Mouse (Mus musculus): ENCODE data around the gene Mdfi. TPM values are rescaled to one million over a fixed set of nuclear protein-coding genes. Genes with fewer than 3 reads are reported as not detected.

The Mdfi gene
- polyA plus RNA-seq, 1 experiment from 2014 or later, result 39.0 TPM

DNA sequence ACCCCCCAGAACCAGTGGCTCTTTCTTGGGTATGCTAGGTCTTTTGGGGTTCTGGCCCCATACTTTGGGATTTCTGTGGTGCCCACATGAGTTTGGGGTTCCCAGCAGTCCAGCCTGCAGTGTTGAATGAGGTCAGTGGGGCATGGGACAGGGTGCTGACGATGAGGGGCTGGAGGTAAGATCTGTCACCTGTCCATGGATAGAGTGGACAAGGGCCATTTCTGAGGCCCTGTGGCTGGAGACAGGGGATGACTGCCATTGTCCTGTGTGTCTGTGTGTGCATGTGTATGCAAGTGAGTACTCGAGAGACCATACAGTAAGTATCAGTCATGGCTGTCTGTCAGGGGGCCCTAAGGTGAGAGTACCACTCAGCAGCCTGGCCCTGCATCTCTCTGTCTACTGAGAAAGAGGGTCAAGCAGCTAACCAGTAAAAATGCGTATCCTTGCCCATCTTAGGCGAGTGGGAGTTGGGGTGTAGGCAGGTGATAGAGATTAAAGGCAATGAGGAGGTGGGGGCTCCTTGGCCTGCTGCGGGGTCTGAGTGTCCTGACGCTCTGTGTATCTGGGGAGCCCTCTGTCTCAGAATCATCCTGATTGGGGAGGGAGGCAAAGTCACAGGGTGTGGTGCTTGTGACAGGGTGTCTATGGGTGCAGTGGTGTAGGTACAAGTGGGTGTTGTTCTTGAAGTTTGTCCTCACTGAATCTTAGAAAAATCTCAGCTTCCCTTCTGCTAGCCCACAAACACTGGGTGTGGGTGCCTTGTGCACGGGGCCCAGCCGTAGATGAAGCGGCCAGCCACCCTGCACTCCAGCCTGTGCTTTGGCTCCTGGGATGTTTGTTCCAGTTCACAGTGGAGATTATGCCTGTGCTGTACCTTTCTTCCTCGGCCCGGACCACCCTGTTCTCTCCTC is 64.8 kb downstream of the Mdfi start:
- Histone ChIP-seq H3K9ac (ENCODE audit: low read depth, low read length) (no peak overlapping the region), H3K4me2 (replicated peaks; ENCODE audit: low read depth, low read length) (no peak overlapping the region), H3K4me1 (replicated peaks; ENCODE audit: control insufficient read depth, insufficient read depth, low read length) (no peaks in the 10 kb centered on the region), H3K27ac (ENCODE audit: low read depth, low read length) (no peak overlapping the region), H3K36me3 (ENCODE audit: control insufficient read depth, insufficient read depth, low read length) (no peaks in the 10 kb centered on the region), H3K9me3 (ENCODE audit: control insufficient read depth, low read length) (no peaks in the 10 kb centered on the region; the same call in 1 of the 2 replicates), H3K4me3 (ENCODE audit: low read depth, low read length) (no peak overlapping the region), H3K27me3 (ENCODE audit: control insufficient read depth, insufficient read depth, low read length) (no peaks in the 10 kb centered on the region)
- 90% methylated on average over 11 of the region's 11 CpGs for whole genome bisulfite sequencing
- DNase-seq (ENCODE audit: low spot score) (no peak), ATAC-seq (ENCODE audit: low FRiP score) (no peak)

DNA sequence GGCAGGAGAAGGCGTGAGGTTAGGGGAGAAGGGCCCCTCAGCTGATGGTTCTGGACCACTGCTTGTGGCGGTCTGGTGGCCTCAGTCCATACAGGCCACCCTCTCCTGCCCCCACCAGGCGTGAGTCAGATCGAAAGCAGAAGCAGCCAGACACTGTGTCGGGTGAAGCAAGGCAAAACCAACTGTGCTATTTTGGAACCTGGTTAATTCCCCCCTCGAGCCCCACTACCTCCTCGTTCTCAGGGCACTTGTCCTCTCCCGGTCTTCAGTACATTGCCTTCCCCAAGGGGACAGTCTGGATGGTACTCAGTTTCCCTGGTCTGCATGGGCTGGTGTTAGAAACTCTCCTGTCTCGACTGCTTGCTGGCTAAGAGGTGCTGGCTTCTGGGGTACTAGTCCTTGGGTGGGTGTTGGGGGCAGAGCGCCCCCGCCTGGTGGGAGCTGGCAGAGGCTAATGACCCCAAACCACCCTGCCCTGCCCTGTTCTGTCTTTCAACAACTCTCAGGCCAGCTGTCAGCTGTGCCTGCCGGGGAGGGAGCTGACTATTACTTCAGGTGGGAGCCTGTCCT is 65.7 kb downstream of the Mdfi start:
- no peaks in the 10 kb centered on the region for H3K36me3 ChIP-seq (ENCODE audit: control insufficient read depth, insufficient read depth, low read length)
- H3K9ac ChIP-seq (ENCODE audit: low read depth, low read length), result no peak overlapping the region
- no peak overlapping the region for H3K4me3 ChIP-seq (ENCODE audit: low read depth, low read length)
- no peak overlapping the region for H3K4me2 ChIP-seq (replicated peaks; ENCODE audit: low read depth, low read length)
- DNase-seq (ENCODE audit: low spot score) (no peak), ATAC-seq (ENCODE audit: low FRiP score) (no peak)
- no peaks in the 10 kb centered on the region for H3K27me3 ChIP-seq (ENCODE audit: control insufficient read depth, insufficient read depth, low read length)
- H3K4me1 ChIP-seq (replicated peaks; ENCODE audit: control insufficient read depth, insufficient read depth, low read length), result no peaks in the 10 kb centered on the region
- H3K27ac ChIP-seq (ENCODE audit: low read depth, low read length), result no peak overlapping the region
- WGBS, result 55% methylated on average over 12 of the region's 12 CpGs
- H3K9me3 ChIP-seq (ENCODE audit: control insufficient read depth, low read length), result no peaks in the 10 kb centered on the region; the same call in 1 of the 2 replicates

DNA sequence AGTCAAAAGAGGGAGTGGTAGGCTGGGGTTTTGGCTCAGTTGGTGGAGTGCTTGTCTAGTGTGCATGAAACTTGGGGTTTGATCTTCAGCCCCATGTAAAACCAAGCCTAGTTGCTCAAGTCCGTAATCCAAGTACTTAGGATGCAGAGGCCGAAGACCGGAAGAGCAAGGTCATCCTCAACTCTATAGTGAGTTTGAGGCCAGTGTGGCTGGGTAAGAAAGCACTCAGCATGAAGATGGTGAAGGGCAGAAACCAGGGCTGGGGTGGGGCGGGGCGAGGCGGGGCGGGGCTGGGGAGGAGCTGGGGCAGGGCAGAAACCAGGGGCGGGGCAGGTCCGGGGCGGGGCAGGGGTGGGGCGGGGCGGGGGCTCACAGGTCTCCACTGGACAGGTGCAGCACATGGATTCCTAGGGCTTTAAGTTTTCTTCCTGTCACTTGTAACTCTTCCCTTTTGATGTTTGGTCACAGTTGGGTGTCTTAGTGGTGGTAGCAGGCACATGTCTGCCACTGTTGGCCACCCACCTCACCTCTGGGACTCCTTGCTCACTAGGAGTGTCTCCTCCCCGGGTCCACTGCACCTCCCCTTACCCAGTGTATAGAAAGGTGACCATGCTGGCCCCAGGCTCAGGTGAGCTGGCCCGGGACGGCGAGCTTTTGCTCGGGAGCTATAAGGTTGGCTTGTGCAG is 66.9 kb downstream of the Mdfi start:
- ATAC-seq (ENCODE audit: low FRiP score) (no peak), DNase-seq (ENCODE audit: low spot score) (no peak)
- Histone ChIP-seq H3K4me3 (ENCODE audit: low read depth, low read length) (no peak overlapping the region), H3K4me1 (replicated peaks; ENCODE audit: control insufficient read depth, insufficient read depth, low read length) (no peaks in the 10 kb centered on the region), H3K27ac (ENCODE audit: low read depth, low read length) (no peak overlapping the region), H3K9me3 (ENCODE audit: control insufficient read depth, low read length) (no peaks in the 10 kb centered on the region; the same call in 1 of the 2 replicates), H3K36me3 (ENCODE audit: control insufficient read depth, insufficient read depth, low read length) (no peaks in the 10 kb centered on the region), H3K9ac (ENCODE audit: low read depth, low read length) (no peak overlapping the region), H3K4me2 (replicated peaks; ENCODE audit: low read depth, low read length) (no peak overlapping the region), H3K27me3 (ENCODE audit: control insufficient read depth, insufficient read depth, low read length) (no peaks in the 10 kb centered on the region)
- WGBS, result 78% methylated on average over 8 of the region's 17 CpGs

DNA sequence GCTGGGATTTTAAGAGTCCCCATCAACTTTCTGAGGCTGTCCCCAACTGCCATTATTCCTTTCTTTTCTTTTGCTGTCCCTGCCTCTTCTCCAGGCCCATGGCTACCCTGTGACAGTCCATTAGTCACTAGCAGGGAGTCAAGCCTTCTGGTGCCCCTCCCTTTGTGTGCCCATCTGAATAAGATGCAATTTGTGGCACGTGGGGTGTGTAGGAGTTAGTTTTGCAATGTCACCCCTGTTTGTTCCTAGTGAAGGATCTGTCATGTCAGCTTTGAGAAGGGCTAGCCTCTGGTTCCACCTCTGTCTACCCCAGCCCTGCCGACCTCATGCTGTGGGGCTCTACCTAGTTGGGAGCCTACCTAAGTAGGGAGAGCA is 67.4 kb downstream of the Mdfi start:
- no peak overlapping the region for H3K4me2 ChIP-seq (replicated peaks; ENCODE audit: low read depth, low read length)
- H3K4me1 ChIP-seq (replicated peaks; ENCODE audit: control insufficient read depth, insufficient read depth, low read length), result no peaks in the 10 kb centered on the region
- H3K27me3 ChIP-seq (ENCODE audit: control insufficient read depth, insufficient read depth, low read length), result no peaks in the 10 kb centered on the region
- 61% methylated on average over 2 of the region's 2 CpGs for WGBS
- no peak overlapping the region for H3K27ac ChIP-seq (ENCODE audit: low read depth, low read length)
- DNase-seq (ENCODE audit: low spot score) (no peak), ATAC-seq (ENCODE audit: low FRiP score) (no peak)
- H3K36me3 ChIP-seq (ENCODE audit: control insufficient read depth, insufficient read depth, low read length), result no peaks in the 10 kb centered on the region
- no peaks in the 10 kb centered on the region for H3K9me3 ChIP-seq (ENCODE audit: control insufficient read depth, low read length)
- H3K9ac ChIP-seq (ENCODE audit: low read depth, low read length), result no peak overlapping the region
- H3K4me3 ChIP-seq (ENCODE audit: low read depth, low read length), result no peak overlapping the region

DNA sequence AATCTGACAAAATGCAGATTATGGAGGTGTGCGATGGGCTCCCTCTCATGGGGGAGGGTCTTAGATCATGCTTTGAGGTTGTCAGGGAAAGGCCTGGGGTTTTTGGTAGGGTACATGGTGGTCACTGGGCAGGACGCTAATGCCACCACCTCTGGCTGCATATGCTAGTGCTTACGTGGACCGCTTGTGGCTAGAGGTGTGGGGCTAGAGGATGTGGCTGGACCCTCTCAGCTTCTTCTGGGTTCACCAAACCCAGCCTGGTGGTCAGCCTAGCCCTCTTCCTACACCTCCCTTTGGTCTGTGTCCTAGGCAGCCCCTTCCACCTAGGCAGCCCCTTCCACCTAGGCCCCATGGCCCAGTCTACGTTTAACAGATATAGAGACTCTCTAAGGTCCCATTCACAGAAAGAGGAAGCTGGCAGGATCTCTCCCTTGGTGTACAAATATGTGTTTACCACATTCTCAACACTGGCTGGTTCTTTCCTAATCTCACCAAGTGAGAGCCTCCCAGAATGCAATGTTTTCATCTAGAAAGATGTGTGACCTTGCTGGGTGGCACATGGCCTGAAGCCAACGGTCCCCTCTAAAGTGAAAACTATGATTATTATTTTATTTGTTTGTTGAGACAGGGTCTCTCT is 68.0 kb downstream of the Mdfi start:
- DNase-seq (ENCODE audit: low spot score) (no peak), ATAC-seq (ENCODE audit: low FRiP score) (no peak)
- no peaks in the 10 kb centered on the region for H3K9me3 ChIP-seq (ENCODE audit: control insufficient read depth, low read length)
- no peak overlapping the region for H3K9ac ChIP-seq (ENCODE audit: low read depth, low read length)
- no peaks in the 10 kb centered on the region for H3K4me1 ChIP-seq (replicated peaks; ENCODE audit: control insufficient read depth, insufficient read depth, low read length)
- no peaks in the 10 kb centered on the region for H3K27me3 ChIP-seq (ENCODE audit: control insufficient read depth, insufficient read depth, low read length)
- no peak overlapping the region for H3K4me3 ChIP-seq (ENCODE audit: low read depth, low read length)
- no peaks in the 10 kb centered on the region for H3K36me3 ChIP-seq (ENCODE audit: control insufficient read depth, insufficient read depth, low read length)
- no peak overlapping the region for H3K4me2 ChIP-seq (replicated peaks; ENCODE audit: low read depth, low read length)
- H3K27ac ChIP-seq (ENCODE audit: low read depth, low read length), result no peak overlapping the region
- WGBS, result 90% methylated on average over 6 of the region's 6 CpGs

DNA sequence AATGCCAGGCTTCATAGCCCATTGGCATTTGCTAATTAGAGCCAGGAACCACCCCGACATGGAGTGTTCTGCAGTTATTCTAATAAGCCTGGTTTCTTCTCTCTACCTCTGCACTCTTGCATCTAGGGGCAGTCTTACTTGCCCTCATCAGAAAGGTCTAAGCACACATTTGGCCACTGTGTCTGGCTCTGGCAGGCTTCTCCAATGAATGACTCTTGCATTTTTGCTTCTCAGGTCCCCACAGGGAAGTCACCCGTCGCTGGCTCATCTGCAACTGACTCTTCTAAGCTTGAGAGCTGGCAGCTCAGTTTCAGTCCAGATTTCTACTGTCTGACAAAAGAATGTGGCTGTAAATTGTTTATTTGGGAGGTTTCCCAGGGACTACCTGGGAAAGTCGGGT is 68.5 kb downstream of the Mdfi start:
- no peaks in the 10 kb centered on the region for H3K9me3 ChIP-seq (ENCODE audit: control insufficient read depth, low read length)
- WGBS, result 78% methylated on average over 4 of the region's 4 CpGs

More for the DNA sequence above, 68.5 kb downstream of the Mdfi start:
- Histone ChIP-seq H3K4me2 (replicated peaks; ENCODE audit: low read depth, low read length) (no peak overlapping the region), H3K4me3 (ENCODE audit: low read depth, low read length) (no peak overlapping the region), H3K27me3 (ENCODE audit: control insufficient read depth, insufficient read depth, low read length) (no peaks in the 10 kb centered on the region), H3K36me3 (ENCODE audit: control insufficient read depth, insufficient read depth, low read length) (no peaks in the 10 kb centered on the region), H3K27ac (ENCODE audit: low read depth, low read length) (no peak overlapping the region), H3K4me1 (replicated peaks; ENCODE audit: control insufficient read depth, insufficient read depth, low read length) (no peaks in the 10 kb centered on the region), H3K9ac (ENCODE audit: low read depth, low read length) (no peak overlapping the region)
- ATAC-seq (ENCODE audit: low FRiP score) (no peak), DNase-seq (ENCODE audit: low spot score) (no peak)

Other genes starting within 250 kb of the Mdfi start
- 30.8 and 31.0 TPM in 2 replicates for gene Bysl, start 223.2 kb downstream of the Mdfi start, polyA plus RNA-seq (2014; fragmentation: Nextera tagmentation; extraction: Ambion mirVana)
- gene Med20, start 223.1 kb downstream of the Mdfi start, polyA plus RNA-seq (2014; fragmentation: Nextera tagmentation; extraction: Ambion mirVana), result 44.6 and 44.8 TPM in 2 replicates
- gene Gm20517, start 223.1 kb downstream of the Mdfi start, polyA plus RNA-seq (2014; fragmentation: Nextera tagmentation; extraction: Ambion mirVana), result 1.3 and 1.7 TPM in 2 replicates
- 8.7 and 9.1 TPM in 2 replicates for gene Usp49, start 204.0 kb downstream of the Mdfi start, polyA plus RNA-seq (2014; fragmentation: Nextera tagmentation; extraction: Ambion mirVana)
- gene Tomm6, start 146.3 kb downstream of the Mdfi start, polyA plus RNA-seq (2014; fragmentation: Nextera tagmentation; extraction: Ambion mirVana), result 370 and 375 TPM in 2 replicates
- gene Frs3, start 145.7 kb downstream of the Mdfi start, polyA plus RNA-seq (2014; fragmentation: Nextera tagmentation; extraction: Ambion mirVana), result 7.9 and 8.6 TPM in 2 replicates
- 1.4 and 2.1 TPM in 2 replicates for gene Gm21981, start 140.2 kb downstream of the Mdfi start, polyA plus RNA-seq (2014; fragmentation: Nextera tagmentation; extraction: Ambion mirVana)
- 0.32 and 1.8 TPM in 2 replicates for gene Prickle4, start 140.0 kb downstream of the Mdfi start, polyA plus RNA-seq (2014; fragmentation: Nextera tagmentation; extraction: Ambion mirVana)
- gene Pgc, start 107.8 kb downstream of the Mdfi start, polyA plus RNA-seq (2014; fragmentation: Nextera tagmentation; extraction: Ambion mirVana), result not detected in 2 replicates
- gene Tfeb, start 97.7 kb downstream of the Mdfi start, polyA plus RNA-seq (2014; fragmentation: Nextera tagmentation; extraction: Ambion mirVana), result 2.5 TPM in 2 replicates
- gene Foxp4, start 90.0 kb upstream of the Mdfi start, polyA plus RNA-seq (2014; fragmentation: Nextera tagmentation; extraction: Ambion mirVana), result 23.9 and 28.4 TPM in 2 replicates
- gene 1700122O11Rik, start 203.6 kb upstream of the Mdfi start, polyA plus RNA-seq (2014; fragmentation: Nextera tagmentation; extraction: Ambion mirVana), result not detected in 2 replicates

Measured in hindbrain, embryonic 11.5 days (tissue).